Mouse (Mus musculus): ENCODE measurements around the gene C130050O18Rik. TPM values are rescaled to one million over a fixed set of nuclear protein-coding genes. Genes with fewer than 3 reads are reported as not detected.
A peak's percentile ranks its signal among the peaks of the same experiment; 100 is the strongest.

Gene C130050O18Rik
- polyA plus RNA-seq, 1 experiment, result 0.20 TPM

DNA sequence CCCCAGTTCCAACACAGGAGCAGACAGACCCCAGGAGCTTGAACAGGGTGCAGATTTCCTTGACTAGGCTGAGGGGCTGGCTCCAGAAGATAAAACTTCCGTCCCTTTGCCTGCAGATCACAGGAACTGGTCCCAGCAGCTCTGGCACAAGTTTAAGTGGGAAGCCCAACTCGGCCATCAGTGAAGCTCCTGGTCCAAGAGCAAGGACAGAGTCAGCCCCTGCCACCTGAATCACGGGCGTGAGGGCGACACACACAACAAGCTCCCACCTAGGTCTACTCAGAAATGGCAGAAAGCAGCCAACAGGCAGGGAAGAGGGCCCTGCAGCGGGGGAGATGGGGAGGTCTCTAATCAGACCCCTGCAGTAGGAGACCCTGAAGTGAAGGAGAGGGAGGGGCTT, 34.7 kb upstream of the C130050O18Rik start:
- Histone ChIP-seq H3K36me3 (ENCODE audit: control insufficient read depth, insufficient read depth) (no peaks in the 10 kb centered on the region), H3K79me3 (ENCODE audit: low read depth) (peaks cover 1% of the 10 kb centered on the region)
- TF ChIP-seq CTCF (IDR thresholded peaks at IDR 0.05; ENCODE audit: control insufficient read depth, insufficient read depth, insufficient read length) (no peak), USF1 (IDR thresholded peaks at IDR 0.05; ENCODE audit: low read depth) (no peak), FOSL1 (IDR thresholded peaks at IDR 0.05; ENCODE audit: insufficient read depth, low read length, poor library complexity, severe bottlenecking) (no peak)

DNA sequence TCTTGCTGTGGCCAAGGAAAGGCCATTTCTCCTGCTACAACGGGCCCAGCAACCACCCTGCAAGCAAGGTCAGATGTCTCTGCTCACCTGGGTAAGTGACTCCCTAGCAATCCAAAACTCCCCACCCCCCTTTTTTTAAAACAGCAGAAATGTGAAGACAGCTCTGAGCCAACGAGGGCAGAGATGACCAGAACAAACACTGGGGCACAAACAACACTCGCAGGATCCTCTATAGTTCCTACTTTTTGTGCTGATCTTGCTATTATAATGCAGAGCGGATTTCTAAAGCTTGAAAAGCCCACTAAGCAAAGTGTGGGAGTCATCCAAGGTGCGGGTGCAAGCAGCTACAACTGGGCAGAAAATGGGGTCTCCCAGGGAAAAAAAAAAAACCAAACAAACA, 34.0 kb upstream of the C130050O18Rik start:
- H3K4me3 ChIP-seq (ENCODE audit: insufficient read depth, poor library complexity, severe bottlenecking), result no peak overlapping the region
- H3K36me3 ChIP-seq (ENCODE audit: control insufficient read depth, insufficient read depth), result no peaks in the 10 kb centered on the region
- H3K79me3 ChIP-seq (ENCODE audit: low read depth), result peaks cover 1% of the 10 kb centered on the region
- no peaks in the 10 kb centered on the region for H3K79me2 ChIP-seq (ENCODE audit: control insufficient read depth, insufficient read depth)
- H3ac ChIP-seq (ENCODE audit: control insufficient read depth, insufficient read length, low read depth), result no peak overlapping the region
- no peaks in the 10 kb centered on the region for H3K27me3 ChIP-seq (ENCODE audit: control insufficient read depth, insufficient read depth, insufficient read length)
- TF ChIP-seq CEBPB (IDR thresholded peaks at IDR 0.05; ENCODE audit: low read depth), result no peak
- TF ChIP-seq FOSL1 (IDR thresholded peaks at IDR 0.05; ENCODE audit: insufficient read depth, low read length, poor library complexity, severe bottlenecking), result no peak
- no peak for TF ChIP-seq MYOD1 (IDR thresholded peaks at IDR 0.05; ENCODE audit: control insufficient read depth, insufficient read length, low read depth)

More for the DNA sequence above, 34.7 kb upstream of the C130050O18Rik start:
- Histone ChIP-seq H3ac (ENCODE audit: control insufficient read depth, insufficient read length, low read depth) (no peak overlapping the region), H3K79me2 (ENCODE audit: control insufficient read depth, insufficient read depth) (no peaks in the 10 kb centered on the region), H3K4me3 (ENCODE audit: insufficient read depth, poor library complexity, severe bottlenecking) (no peak overlapping the region), H3K27me3 (ENCODE audit: control insufficient read depth, insufficient read depth, insufficient read length) (no peaks in the 10 kb centered on the region)

DNA sequence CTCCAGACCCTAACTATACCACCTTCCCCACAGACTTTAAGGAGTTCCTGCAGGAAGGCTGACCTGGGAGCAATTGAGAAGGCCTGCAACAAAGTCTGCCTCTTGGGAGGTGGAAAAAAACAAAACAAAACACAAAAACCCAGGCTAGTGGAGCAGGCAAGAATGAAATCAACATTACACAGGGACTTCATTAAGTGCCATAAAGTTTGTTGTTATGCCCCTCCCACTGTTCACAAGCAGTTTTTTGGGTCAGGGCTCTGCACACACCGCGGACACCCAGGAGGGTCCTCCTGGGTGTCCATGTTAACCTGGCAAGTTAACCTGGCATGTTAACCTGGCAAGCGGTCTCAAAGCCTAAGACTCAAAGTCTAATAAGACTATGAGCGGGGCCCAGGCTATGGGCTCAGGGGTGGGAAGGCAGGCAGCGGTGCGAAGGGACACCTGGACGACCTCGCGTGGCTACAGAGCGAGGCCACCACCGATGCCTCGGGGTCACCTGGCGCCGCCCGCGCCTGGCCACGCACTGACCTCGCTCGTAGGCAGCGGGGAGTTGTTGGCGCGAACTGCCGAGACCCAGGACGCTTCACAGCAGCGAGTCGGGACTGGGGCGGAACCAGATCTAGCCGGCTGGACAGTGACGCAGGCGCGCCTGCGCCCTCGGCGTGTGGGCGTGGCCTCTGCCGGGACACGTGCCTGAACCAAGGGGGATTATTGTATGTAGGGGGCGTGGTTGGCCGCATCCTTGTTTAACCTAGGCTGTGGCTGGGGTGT, 33.3 kb upstream of the C130050O18Rik start:
- TF ChIP-seq CEBPB (IDR thresholded peaks at IDR 0.05; ENCODE audit: low read depth) (no peak), MYOG (IDR thresholded peaks at IDR 0.05; ENCODE audit: control insufficient read depth, extremely low read depth, insufficient read length) (no peak), FOSL1 (IDR thresholded peaks at IDR 0.05; ENCODE audit: insufficient read depth, low read length, poor library complexity, severe bottlenecking) (no peak), USF1 (IDR thresholded peaks at IDR 0.05; ENCODE audit: low read depth) (peak; percentile 88), MAX (IDR thresholded peaks at IDR 0.05) (peak; percentile 84), MYOD1 (IDR thresholded peaks at IDR 0.05; ENCODE audit: control insufficient read depth, insufficient read length, low read depth) (no peak), CTCF (IDR thresholded peaks at IDR 0.05; ENCODE audit: control insufficient read depth, insufficient read depth, insufficient read length) (no peak)
- Histone ChIP-seq H3K79me3 (ENCODE audit: low read depth) (peaks cover 1% of the 10 kb centered on the region), H3ac (ENCODE audit: control insufficient read depth, insufficient read length, low read depth) (peak overlapping the region; percentile 76), H3K27me3 (ENCODE audit: control insufficient read depth, insufficient read depth, insufficient read length) (no peaks in the 10 kb centered on the region), H3K36me3 (ENCODE audit: control insufficient read depth, insufficient read depth) (no peaks in the 10 kb centered on the region), H3K79me2 (ENCODE audit: control insufficient read depth, insufficient read depth) (no peaks in the 10 kb centered on the region), H3K4me3 (ENCODE audit: insufficient read depth, poor library complexity, severe bottlenecking) (peak overlapping the region; percentile 37)

DNA sequence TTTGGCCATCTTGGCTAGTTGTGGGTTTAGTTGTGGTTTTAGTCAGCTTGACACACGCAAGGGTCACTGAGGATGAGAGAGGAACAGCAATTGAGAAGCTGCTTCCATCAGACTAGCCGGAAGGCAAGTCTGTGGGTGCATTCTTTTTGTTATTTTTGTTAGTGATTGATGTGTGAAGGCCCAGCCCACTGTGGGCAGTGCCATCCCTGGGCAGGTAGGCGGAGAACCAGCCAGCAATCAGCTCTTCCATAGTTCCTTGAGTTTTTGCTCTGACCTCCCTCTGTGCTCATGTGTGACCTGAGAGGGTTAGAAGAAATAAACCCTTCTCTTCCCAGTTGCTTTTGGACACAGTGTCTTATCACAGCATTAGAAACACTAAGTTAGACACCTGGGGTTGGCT, 32.0 kb upstream of the C130050O18Rik start:
- no peaks in the 10 kb centered on the region for H3K36me3 ChIP-seq (ENCODE audit: control insufficient read depth, insufficient read depth)
- no peaks in the 10 kb centered on the region for H3K27me3 ChIP-seq (ENCODE audit: control insufficient read depth, insufficient read depth, insufficient read length)
- H3ac ChIP-seq (ENCODE audit: control insufficient read depth, insufficient read length, low read depth), result no peak overlapping the region
- no peak overlapping the region for H3K4me3 ChIP-seq (ENCODE audit: insufficient read depth, poor library complexity, severe bottlenecking)
- H3K79me3 ChIP-seq (ENCODE audit: low read depth), result peaks cover 1% of the 10 kb centered on the region
- no peak for TF ChIP-seq MAX (IDR thresholded peaks at IDR 0.05)
- no peak for TF ChIP-seq CEBPB (IDR thresholded peaks at IDR 0.05; ENCODE audit: low read depth)
- no peak for TF ChIP-seq MYOD1 (IDR thresholded peaks at IDR 0.05; ENCODE audit: control insufficient read depth, insufficient read length, low read depth)
- H3K79me2 ChIP-seq (ENCODE audit: control insufficient read depth, insufficient read depth), result no peaks in the 10 kb centered on the region

DNA sequence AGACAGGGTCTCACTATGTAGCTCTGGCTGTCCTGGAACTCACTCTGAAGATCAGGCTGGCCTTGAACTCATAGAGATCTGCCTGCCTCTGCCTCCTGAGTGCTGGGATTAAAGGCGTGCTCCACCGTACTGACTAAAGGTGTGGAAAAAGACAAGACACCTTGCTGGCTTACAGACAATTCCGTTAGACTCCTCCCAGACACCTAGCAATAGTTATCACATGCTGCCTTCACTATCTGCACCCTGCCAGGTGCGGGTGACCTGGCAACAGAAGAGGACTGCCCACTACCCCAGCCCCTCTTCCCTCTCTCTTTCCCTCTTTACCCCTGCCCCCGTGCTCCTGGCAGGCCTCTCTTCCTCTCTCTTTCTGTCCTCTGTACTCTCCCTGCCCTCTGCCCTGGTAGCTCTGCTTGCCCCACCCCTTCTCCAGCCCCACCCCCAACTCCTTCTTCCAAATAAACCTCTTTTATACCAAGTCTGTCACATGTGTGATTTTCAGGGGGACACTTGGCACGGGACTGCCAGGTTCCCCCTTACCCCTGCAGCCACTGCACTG, 31.1 kb upstream of the C130050O18Rik start:
- Histone ChIP-seq H3K79me2 (ENCODE audit: control insufficient read depth, insufficient read depth) (no peaks in the 10 kb centered on the region), H3K79me3 (ENCODE audit: low read depth) (peaks cover 1% of the 10 kb centered on the region), H3ac (ENCODE audit: control insufficient read depth, insufficient read length, low read depth) (no peak overlapping the region), H3K36me3 (ENCODE audit: control insufficient read depth, insufficient read depth) (no peaks in the 10 kb centered on the region), H3K27me3 (ENCODE audit: control insufficient read depth, insufficient read depth, insufficient read length) (no peaks in the 10 kb centered on the region), H3K4me3 (ENCODE audit: insufficient read depth, poor library complexity, severe bottlenecking) (no peak overlapping the region)
- TF ChIP-seq MYOG (IDR thresholded peaks at IDR 0.05; ENCODE audit: control insufficient read depth, extremely low read depth, insufficient read length), result no peak
- no peak for TF ChIP-seq CTCF (IDR thresholded peaks at IDR 0.05; ENCODE audit: control insufficient read depth, insufficient read depth, insufficient read length)
- no peak for TF ChIP-seq FOSL1 (IDR thresholded peaks at IDR 0.05; ENCODE audit: insufficient read depth, low read length, poor library complexity, severe bottlenecking)
- TF ChIP-seq USF1 (IDR thresholded peaks at IDR 0.05; ENCODE audit: low read depth), result no peak
- no peak for TF ChIP-seq MYOD1 (IDR thresholded peaks at IDR 0.05; ENCODE audit: control insufficient read depth, insufficient read length, low read depth)

DNA sequence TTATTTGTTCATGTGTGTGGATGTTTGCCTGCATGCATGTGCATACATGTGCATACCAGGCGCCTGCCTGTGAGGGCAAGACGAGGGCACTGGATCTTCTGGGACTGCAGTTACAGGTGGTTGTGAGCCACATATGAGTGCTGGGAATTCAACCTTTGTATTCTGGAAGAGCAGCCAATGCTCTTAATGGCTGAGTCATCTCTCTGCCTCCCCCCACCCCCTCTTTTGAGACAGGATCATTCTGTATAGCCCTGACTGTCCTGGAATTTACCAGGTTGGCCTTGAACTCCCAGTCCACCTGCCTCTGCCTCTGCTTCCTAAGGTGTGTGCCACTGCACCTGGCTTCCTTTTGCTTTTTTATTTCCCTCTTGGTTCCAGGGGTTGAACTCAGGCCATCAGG, 30.2 kb upstream of the C130050O18Rik start:
- Histone ChIP-seq H3K79me2 (ENCODE audit: control insufficient read depth, insufficient read depth) (no peaks in the 10 kb centered on the region), H3ac (ENCODE audit: control insufficient read depth, insufficient read length, low read depth) (no peak overlapping the region), H3K4me3 (ENCODE audit: insufficient read depth, poor library complexity, severe bottlenecking) (no peak overlapping the region), H3K79me3 (ENCODE audit: low read depth) (peaks cover 1% of the 10 kb centered on the region), H3K36me3 (ENCODE audit: control insufficient read depth, insufficient read depth) (no peaks in the 10 kb centered on the region), H3K27me3 (ENCODE audit: control insufficient read depth, insufficient read depth, insufficient read length) (no peaks in the 10 kb centered on the region)
- TF ChIP-seq MYOG (IDR thresholded peaks at IDR 0.05; ENCODE audit: control insufficient read depth, extremely low read depth, insufficient read length), result no peak
- no peak for TF ChIP-seq MYOD1 (IDR thresholded peaks at IDR 0.05; ENCODE audit: control insufficient read depth, insufficient read length, low read depth)
- TF ChIP-seq MAX (IDR thresholded peaks at IDR 0.05), result no peak
- TF ChIP-seq CTCF (IDR thresholded peaks at IDR 0.05; ENCODE audit: control insufficient read depth, insufficient read depth, insufficient read length), result no peak
- TF ChIP-seq CEBPB (IDR thresholded peaks at IDR 0.05; ENCODE audit: low read depth), result no peak
- no peak for TF ChIP-seq USF1 (IDR thresholded peaks at IDR 0.05; ENCODE audit: low read depth)
- TF ChIP-seq FOSL1 (IDR thresholded peaks at IDR 0.05; ENCODE audit: insufficient read depth, low read length, poor library complexity, severe bottlenecking), result no peak
